Mouse (Mus musculus) ES-E14 (cell line): ENCODE measurements at regions not wholly inside any gene's neighbourhood (a gene's known extent, or its start where the extent isn't known, plus 50 kb on each side); places are given as distances from the start of the nearest gene placed in this dataset.
"Not testable (repeated sequence)": the region's sequence is repeated elsewhere in the genome, so short reads cannot be mapped to it uniquely, and the experiment has no call there.

Experiments
- DNase-seq: peaks from one replicate; pipeline ENCODE4 v3.0.0-alpha.2; 2013; ENCODE audit warnings: low read depth, low spot score
- H3K27ac ChIP-seq: 2 replicates; pipeline ENCODE4 v1.5.1; 2012; ENCODE audit warnings: low read depth, mild to moderate bottlenecking, low read length, moderate library complexity, mixed read lengths; ENCODE audit not compliant: poor library complexity, insufficient read depth, severe bottlenecking
- H3K36me3 ChIP-seq: 2 replicates; pipeline ENCODE4 v1.6.1; 2012; ENCODE audit warnings: mild to moderate bottlenecking, low read length, moderate library complexity, mixed read lengths; ENCODE audit not compliant: control insufficient read depth, poor library complexity, insufficient read depth, severe bottlenecking
- H3K4me1 ChIP-seq, 2 experiments: fragments of 150-350 bp in 1 of 2; sonication (generic) in 1 of 2; 2 replicates each; pipeline ENCODE4 v1.6.1; 2012; ENCODE audit warnings: low read length in 2 of 2, mild to moderate bottlenecking in 1 of 2, mixed read lengths in 1 of 2; ENCODE audit not compliant: control insufficient read depth in 2 of 2, insufficient read depth in 2 of 2, poor library complexity in 1 of 2
- H3K4me3 ChIP-seq, 2 experiments: fragments of 150-350 bp in 1 of 2; sonication (generic) in 1 of 2; 2 replicates each; pipeline ENCODE4 v1.5.1; 2012; ENCODE audit warnings: low read length in 2 of 2, low read depth in 1 of 2, mild to moderate bottlenecking in 1 of 2, mixed read lengths in 1 of 2; ENCODE audit not compliant: insufficient read depth in 1 of 2, poor library complexity in 1 of 2, severe bottlenecking in 1 of 2
- H3K9ac ChIP-seq: 2 replicates; pipeline ENCODE4 v1.6.1; 2012; ENCODE audit warnings: low read depth, mild to moderate bottlenecking, low read length, mixed read lengths; ENCODE audit not compliant: poor library complexity, insufficient read depth, severe bottlenecking
- H3K9me3 ChIP-seq: fragments of 150-350 bp; sonication (generic); 2 replicates; pipeline ENCODE4 v1.6.1; 2012; ENCODE audit warnings: low read depth, mild to moderate bottlenecking, low read length; ENCODE audit not compliant: control insufficient read depth, insufficient read depth
- CHD2 ChIP-seq: IDR thresholded peaks from 2 replicates; pipeline ENCODE4 v1.6.1; 2014; ENCODE audit warnings: mild to moderate bottlenecking, low read depth, low read length, inconsistent platforms
- HCFC1 ChIP-seq: IDR thresholded peaks from 2 replicates; pipeline ENCODE4 v1.6.1; 2012; ENCODE audit warnings: low read length, inconsistent platforms, borderline replicate concordance; ENCODE audit not compliant: insufficient read depth
- MAFK ChIP-seq: IDR thresholded peaks from 2 replicates; pipeline ENCODE4 v1.6.1; 2014; ENCODE audit warnings: mild to moderate bottlenecking, low read depth, low read length, inconsistent platforms; ENCODE audit not compliant: insufficient read depth
- ZC3H11A ChIP-seq: IDR thresholded peaks from 2 replicates; pipeline ENCODE4 v1.6.1; 2012; ENCODE audit warnings: low read depth, mild to moderate bottlenecking, inconsistent platforms, low read length, borderline replicate concordance
- ZNF384 ChIP-seq: IDR thresholded peaks from 2 replicates; pipeline ENCODE4 v1.6.1; 2012; ENCODE audit warnings: low read depth, low read length, inconsistent platforms
- in situ Hi-C, 2 experiments: fragments of 600-800 bp; cut with MboI; formaldehyde crosslinking; loops; one replicate each; pipeline ENCODE4 v1.15.1; 2025; ENCODE audit warnings: low sequenced_read_pairs in 2 of 2, inconsistent platforms in 1 of 2; ENCODE audit not compliant: unreplicated experiment in 2 of 2

- DNase-seq: peak; percentile 24
- H3K27ac ChIP-seq: no peak overlapping the region
- H3K4me3 ChIP-seq: no peak overlapping the region
- no peak for TF ChIP-seq ZC3H11A
- no peak for TF ChIP-seq ZNF384
- no peak for TF ChIP-seq MAFK
- TF ChIP-seq HCFC1: no peak
- TF ChIP-seq CHD2: no peak
- peaks cover 2 to 8% of the 10 kb centered on the region in 2 experiments; a peak in 2 of 4 replicates for H3K4me1 ChIP-seq
- H3K9me3 ChIP-seq: no peaks in the 10 kb centered on the region
- in situ Hi-C loops: no loop called here
- H3K9ac ChIP-seq: no peak overlapping the region
- H3K36me3 ChIP-seq: no peaks in the 10 kb centered on the region
These were observed 532.8 kb downstream of the Tfec start for GRCm38 (mm10) chr6:16365450-16365849.

GRCm38 (mm10) chr6:16362057-16362456 lies 536.2 kb downstream of the Tfec start:
- peaks cover 2 to 8% of the 10 kb centered on the region in 2 experiments; a peak in 2 of 4 replicates for H3K4me1 ChIP-seq
- no peak overlapping the region for H3K9ac ChIP-seq
- DNase-seq: peak; percentile 72
- in situ Hi-C loops: no loop called here
- no peak for TF ChIP-seq HCFC1
- peak; percentile 21; the same call in 1 of the 2 replicates for TF ChIP-seq CHD2
- no peaks in the 10 kb centered on the region for H3K9me3 ChIP-seq
- no peak overlapping the region for H3K4me3 ChIP-seq
- H3K36me3 ChIP-seq: no peaks in the 10 kb centered on the region
- peak overlapping the region; percentile 81 for H3K27ac ChIP-seq

- H3K4me1 ChIP-seq, H3K27ac ChIP-seq, DNase-seq, H3K9ac ChIP-seq, H3K36me3 ChIP-seq, H3K4me3 ChIP-seq, in situ Hi-C loops, H3K9me3 ChIP-seq: not testable (repeated sequence)
These were observed 538.1 kb downstream of the Tfec start for GRCm38 (mm10) chr6:16359881-16360711.

DNA sequence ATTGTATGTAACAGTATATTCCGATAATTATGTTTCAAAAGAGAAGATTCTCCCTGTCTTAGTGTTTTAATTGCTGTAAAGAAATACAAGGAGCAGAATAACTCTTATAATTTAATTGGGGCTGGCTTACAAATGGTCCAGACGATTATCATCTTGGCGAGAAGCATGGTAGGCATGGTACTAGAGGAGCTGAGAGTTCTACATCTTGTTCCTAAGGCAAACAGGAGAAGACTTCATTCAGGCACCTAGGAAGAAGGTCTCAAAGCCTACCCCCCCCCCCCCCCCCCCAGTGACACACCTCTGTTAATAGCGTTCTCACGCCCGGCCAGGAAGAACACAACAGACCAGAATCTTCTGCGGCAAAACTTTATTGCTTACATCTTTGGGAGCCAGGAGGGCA lies 538.8 kb downstream of the Tfec start:
- no peaks in the 10 kb centered on the region for H3K36me3 ChIP-seq
- no peak overlapping the region for H3K27ac ChIP-seq
- no peak for DNase-seq
- H3K9ac ChIP-seq: no peak overlapping the region
- H3K4me3 ChIP-seq: no peak overlapping the region
- in situ Hi-C loops: no loop called here
- H3K9me3 ChIP-seq: no peaks in the 10 kb centered on the region
- TF ChIP-seq ZC3H11A: no peak
- TF ChIP-seq MAFK: no peak
- H3K4me1 ChIP-seq: peaks cover 2 to 8% of the 10 kb centered on the region in 2 experiments; a peak in 2 of 4 replicates

DNA sequence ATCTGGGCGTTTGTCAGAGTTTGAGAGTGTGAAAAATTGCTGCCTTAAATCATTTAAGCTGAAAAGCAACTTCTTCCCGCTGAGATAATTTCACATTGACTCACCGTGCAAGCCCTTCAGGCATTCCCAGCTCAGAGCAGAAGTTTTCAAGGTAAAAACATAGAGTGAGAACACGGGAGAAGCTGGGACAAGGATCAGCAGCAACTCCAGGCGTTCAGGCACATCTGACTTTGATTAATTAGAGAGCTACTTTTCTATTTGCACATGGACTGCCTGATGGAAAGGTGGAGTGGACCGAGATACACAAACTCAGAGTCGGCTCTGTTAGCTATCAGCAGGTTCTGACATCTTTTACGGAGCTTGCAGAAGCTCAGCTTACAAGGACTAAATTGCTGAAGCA lies 564.6 kb downstream of the Tfec start:
- no peak overlapping the region for H3K27ac ChIP-seq

More for the DNA sequence above, 564.6 kb downstream of the Tfec start:
- DNase-seq: no peak
- Histone ChIP-seq H3K4me3 (no peak overlapping the region), H3K9ac (no peak overlapping the region), H3K9me3 (no peaks in the 10 kb centered on the region), H3K4me1 (no peaks in the 10 kb centered on the region), H3K36me3 (no peaks in the 10 kb centered on the region)
- in situ Hi-C loops: no loop called here
- TF ChIP-seq CHD2 (no peak), ZC3H11A (no peak), HCFC1 (no peak), MAFK (no peak), ZNF384 (no peak)
